Mouse (Mus musculus): ENCODE data around the gene Arhgef3. TPM values are rescaled to one million over a fixed set of nuclear protein-coding genes. Genes with fewer than 3 reads are reported as not detected.

Gene Arhgef3
- polyA plus RNA-seq, 1 experiment: 2.6 TPM

GRCm38 (mm10) chr14:27158782-27159181 lies 44.1 kb downstream of the Arhgef3 start:
- Histone ChIP-seq H3K4me1 (ENCODE audit: control insufficient read depth, insufficient read depth, low read length) (no peaks in the 10 kb centered on the region), H3K27ac (ENCODE audit: insufficient read depth, low read length) (no peak overlapping the region), H3K9me3 (replicated peaks; ENCODE audit: control insufficient read depth, insufficient read depth, low read length, poor library complexity, severe bottlenecking) (no peaks in the 10 kb centered on the region), H3K9ac (ENCODE audit: low read depth, poor library complexity, severe bottlenecking) (no peak overlapping the region), H3K36me3 (ENCODE audit: control insufficient read depth, insufficient read depth, low read length, poor library complexity, severe bottlenecking) (no peaks in the 10 kb centered on the region), H3K27me3 (ENCODE audit: control insufficient read depth, insufficient read depth, low read length, poor library complexity, severe bottlenecking) (no peaks in the 10 kb centered on the region), H3K4me3 (ENCODE audit: low read depth, low read length) (no peak overlapping the region)
- TF ChIP-seq POLR2A (IDR thresholded peaks at IDR 0.05; ENCODE audit: insufficient read depth, low read length) (no peak), CTCF (IDR thresholded peaks at IDR 0.05; ENCODE audit: low read depth, low read length) (no peak), EP300 (IDR thresholded peaks at IDR 0.05; ENCODE audit: insufficient read depth, low read depth, low read length) (no peak)

GRCm38 (mm10) chr14:27160762-27161161 lies 46.1 kb downstream of the Arhgef3 start:
- Histone ChIP-seq H3K4me3 (ENCODE audit: low read depth, low read length) (no peak overlapping the region), H3K36me3 (ENCODE audit: control insufficient read depth, insufficient read depth, low read length, poor library complexity, severe bottlenecking) (no peaks in the 10 kb centered on the region), H3K4me1 (ENCODE audit: control insufficient read depth, insufficient read depth, low read length) (no peaks in the 10 kb centered on the region), H3K27me3 (ENCODE audit: control insufficient read depth, insufficient read depth, low read length, poor library complexity, severe bottlenecking) (no peaks in the 10 kb centered on the region), H3K9me3 (replicated peaks; ENCODE audit: control insufficient read depth, insufficient read depth, low read length, poor library complexity, severe bottlenecking) (no peaks in the 10 kb centered on the region), H3K27ac (ENCODE audit: insufficient read depth, low read length) (no peak overlapping the region), H3K9ac (ENCODE audit: low read depth, poor library complexity, severe bottlenecking) (no peak overlapping the region)
- no peak for TF ChIP-seq POLR2A (IDR thresholded peaks at IDR 0.05; ENCODE audit: insufficient read depth, low read length)
- TF ChIP-seq EP300 (IDR thresholded peaks at IDR 0.05; ENCODE audit: insufficient read depth, low read depth, low read length): no peak
- TF ChIP-seq CTCF (IDR thresholded peaks at IDR 0.05; ENCODE audit: low read depth, low read length): no peak

GRCm38 (mm10) chr14:27164639-27165038 lies 49.9 kb downstream of the Arhgef3 start:
- H3K27ac ChIP-seq (ENCODE audit: insufficient read depth, low read length): no peak overlapping the region
- no peaks in the 10 kb centered on the region for H3K4me1 ChIP-seq (ENCODE audit: control insufficient read depth, insufficient read depth, low read length)
- H3K4me3 ChIP-seq (ENCODE audit: low read depth, low read length): no peak overlapping the region
- no peaks in the 10 kb centered on the region for H3K36me3 ChIP-seq (ENCODE audit: control insufficient read depth, insufficient read depth, low read length, poor library complexity, severe bottlenecking)
- H3K9ac ChIP-seq (ENCODE audit: low read depth, poor library complexity, severe bottlenecking): no peak overlapping the region
- no peaks in the 10 kb centered on the region for H3K9me3 ChIP-seq (replicated peaks; ENCODE audit: control insufficient read depth, insufficient read depth, low read length, poor library complexity, severe bottlenecking)
- TF ChIP-seq EP300 (IDR thresholded peaks at IDR 0.05; ENCODE audit: insufficient read depth, low read depth, low read length) (no peak), CTCF (IDR thresholded peaks at IDR 0.05; ENCODE audit: low read depth, low read length) (no peak), POLR2A (IDR thresholded peaks at IDR 0.05; ENCODE audit: insufficient read depth, low read length) (no peak)
- no peaks in the 10 kb centered on the region for H3K27me3 ChIP-seq (ENCODE audit: control insufficient read depth, insufficient read depth, low read length, poor library complexity, severe bottlenecking)

DNA sequence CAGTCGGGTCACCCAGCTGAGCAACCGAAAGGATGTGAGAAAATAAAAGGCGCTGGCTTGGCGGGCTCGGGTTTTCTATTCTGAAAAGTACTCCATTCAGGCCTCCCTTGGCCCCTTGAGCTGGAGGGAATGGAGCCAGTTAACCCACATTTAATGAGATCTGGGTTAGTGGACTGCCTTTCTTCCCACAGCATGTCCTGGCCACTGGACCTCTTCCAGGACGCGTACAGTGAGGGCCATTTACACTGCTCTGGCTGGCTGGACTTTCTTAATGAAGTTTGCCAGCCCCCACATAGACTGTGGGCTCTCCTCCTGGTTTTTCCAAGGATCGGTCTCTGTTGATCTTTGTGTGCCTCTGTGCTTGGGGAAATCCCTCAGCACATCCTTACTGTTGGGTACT lies 52.1 kb downstream of the Arhgef3 start:
- H3K27ac ChIP-seq (ENCODE audit: insufficient read depth, low read length): no peak overlapping the region

GRCm38 (mm10) chr14:27167177-27167576 lies 52.5 kb downstream of the Arhgef3 start:
- TF ChIP-seq POLR2A (IDR thresholded peaks at IDR 0.05; ENCODE audit: insufficient read depth, low read length): no peak
- no peak for TF ChIP-seq EP300 (IDR thresholded peaks at IDR 0.05; ENCODE audit: insufficient read depth, low read depth, low read length)
- TF ChIP-seq CTCF (IDR thresholded peaks at IDR 0.05; ENCODE audit: low read depth, low read length): no peak
- no peak overlapping the region for H3K27ac ChIP-seq (ENCODE audit: insufficient read depth, low read length)

More for the DNA sequence above, 52.1 kb downstream of the Arhgef3 start:
- Histone ChIP-seq H3K4me3 (ENCODE audit: low read depth, low read length) (no peak overlapping the region), H3K9ac (ENCODE audit: low read depth, poor library complexity, severe bottlenecking) (no peak overlapping the region), H3K9me3 (replicated peaks; ENCODE audit: control insufficient read depth, insufficient read depth, low read length, poor library complexity, severe bottlenecking) (no peaks in the 10 kb centered on the region), H3K27me3 (ENCODE audit: control insufficient read depth, insufficient read depth, low read length, poor library complexity, severe bottlenecking) (no peaks in the 10 kb centered on the region), H3K36me3 (ENCODE audit: control insufficient read depth, insufficient read depth, low read length, poor library complexity, severe bottlenecking) (no peaks in the 10 kb centered on the region), H3K4me1 (ENCODE audit: control insufficient read depth, insufficient read depth, low read length) (no peaks in the 10 kb centered on the region)
- TF ChIP-seq EP300 (IDR thresholded peaks at IDR 0.05; ENCODE audit: insufficient read depth, low read depth, low read length): no peak
- TF ChIP-seq CTCF (IDR thresholded peaks at IDR 0.05; ENCODE audit: low read depth, low read length): no peak
- no peak for TF ChIP-seq POLR2A (IDR thresholded peaks at IDR 0.05; ENCODE audit: insufficient read depth, low read length)

DNA sequence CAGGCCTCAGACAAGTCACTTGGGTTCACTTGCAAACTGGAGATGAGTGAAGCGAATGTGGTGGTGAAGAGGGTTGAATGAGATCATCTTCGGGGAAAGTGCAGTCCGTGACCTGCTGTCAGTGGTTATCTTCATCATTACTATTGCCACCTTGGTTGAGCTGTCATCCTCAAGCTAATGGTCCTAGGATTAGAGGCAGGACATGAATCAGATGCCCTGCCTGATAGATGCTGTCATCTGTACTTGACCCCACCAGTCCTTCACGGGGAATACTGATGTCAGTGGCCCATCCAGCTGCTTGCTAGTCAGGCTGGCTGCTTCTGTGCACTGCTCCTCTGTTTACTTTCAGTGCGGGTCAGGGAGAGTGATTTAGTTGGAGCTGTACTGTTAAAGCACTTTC lies 53.7 kb downstream of the Arhgef3 start:
- Histone ChIP-seq H3K4me1 (ENCODE audit: control insufficient read depth, insufficient read depth, low read length) (peaks cover 1% of the 10 kb centered on the region), H3K9me3 (replicated peaks; ENCODE audit: control insufficient read depth, insufficient read depth, low read length, poor library complexity, severe bottlenecking) (no peaks in the 10 kb centered on the region), H3K27ac (ENCODE audit: insufficient read depth, low read length) (no peak overlapping the region), H3K9ac (ENCODE audit: low read depth, poor library complexity, severe bottlenecking) (no peak overlapping the region), H3K4me3 (ENCODE audit: low read depth, low read length) (no peak overlapping the region), H3K27me3 (ENCODE audit: control insufficient read depth, insufficient read depth, low read length, poor library complexity, severe bottlenecking) (no peaks in the 10 kb centered on the region), H3K36me3 (ENCODE audit: control insufficient read depth, insufficient read depth, low read length, poor library complexity, severe bottlenecking) (no peaks in the 10 kb centered on the region)
- no peak for TF ChIP-seq POLR2A (IDR thresholded peaks at IDR 0.05; ENCODE audit: insufficient read depth, low read length)
- no peak for TF ChIP-seq CTCF (IDR thresholded peaks at IDR 0.05; ENCODE audit: low read depth, low read length)
- TF ChIP-seq EP300 (IDR thresholded peaks at IDR 0.05; ENCODE audit: insufficient read depth, low read depth, low read length): no peak

More at GRCm38 (mm10) chr14:27167177-27167576, 52.5 kb downstream of the Arhgef3 start:
- H3K9ac ChIP-seq (ENCODE audit: low read depth, poor library complexity, severe bottlenecking): no peak overlapping the region
- H3K27me3 ChIP-seq (ENCODE audit: control insufficient read depth, insufficient read depth, low read length, poor library complexity, severe bottlenecking): no peaks in the 10 kb centered on the region
- H3K4me1 ChIP-seq (ENCODE audit: control insufficient read depth, insufficient read depth, low read length): no peaks in the 10 kb centered on the region
- no peak overlapping the region for H3K4me3 ChIP-seq (ENCODE audit: low read depth, low read length)
- no peaks in the 10 kb centered on the region for H3K36me3 ChIP-seq (ENCODE audit: control insufficient read depth, insufficient read depth, low read length, poor library complexity, severe bottlenecking)
- no peaks in the 10 kb centered on the region for H3K9me3 ChIP-seq (replicated peaks; ENCODE audit: control insufficient read depth, insufficient read depth, low read length, poor library complexity, severe bottlenecking)
